Mouse (Mus musculus): ENCODE data around the gene Cnot6.

DNA sequence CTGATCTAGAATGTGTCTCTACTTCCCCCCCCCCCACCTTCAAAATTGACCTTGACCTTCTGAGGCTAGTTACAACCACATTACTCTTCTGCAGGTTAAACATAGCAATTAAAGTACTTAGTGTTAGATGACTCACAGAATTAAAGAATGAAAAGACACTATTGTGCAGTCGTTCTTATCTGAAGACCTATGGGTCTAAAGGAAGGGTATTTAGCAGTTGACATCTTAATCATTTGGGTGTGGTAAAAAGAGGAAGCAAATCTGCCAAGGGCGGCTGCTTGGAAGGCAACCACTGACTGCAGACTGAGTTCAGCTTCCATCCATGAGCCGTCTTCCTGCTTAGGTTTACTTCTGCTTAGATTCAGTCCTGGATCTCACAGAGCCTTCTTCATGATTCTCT lies 27.3 kb upstream of the Cnot6 start:
- TF ChIP-seq POLR2A (IDR thresholded peaks at IDR 0.05; ENCODE audit: borderline replicate concordance, low read depth, low read length) (no peak), CTCF (IDR thresholded peaks at IDR 0.05; ENCODE audit: low read depth, low read length) (no peak)
